Mouse (Mus musculus) neural tube, embryonic 14.5 days (tissue): ENCODE measurements around the gene Ptpn3. TPM values are rescaled to one million over a fixed set of nuclear protein-coding genes. Genes with fewer than 3 reads are reported as not detected.

Source experiments
- ATAC-seq: fragments of 200-750 bp; cut with Nextera tagmentation; 2 replicates; pipeline ENCODE4 v1.8.0; 2017; ENCODE audit warnings: low read depth, mild to moderate bottlenecking, moderate TSS enrichment, moderate library complexity
- H3K27ac ChIP-seq: fragments of 300-500 bp; sonication (generic); 2 replicates; pipeline ENCODE4 v1.5.1; 2014; ENCODE audit warnings: low read depth, mild to moderate bottlenecking, control low read depth, low read length, moderate library complexity, mixed read lengths
- H3K27me3 ChIP-seq: fragments of 300-500 bp; sonication (generic); 2 replicates; pipeline ENCODE4 v1.6.1; 2014; ENCODE audit warnings: low read length; ENCODE audit not compliant: control insufficient read depth, insufficient read depth
- H3K36me3 ChIP-seq: fragments of 300-500 bp; sonication (generic); 2 replicates; pipeline ENCODE4 v1.6.1; 2014; ENCODE audit warnings: low read length, mixed read lengths; ENCODE audit not compliant: control insufficient read depth, insufficient read depth
- H3K4me1 ChIP-seq: fragments of 300-500 bp; sonication (generic); 2 replicates; pipeline ENCODE4 v1.6.1; 2014; ENCODE audit warnings: low read length; ENCODE audit not compliant: control insufficient read depth, insufficient read depth
- H3K4me2 ChIP-seq: fragments of 300-500 bp; sonication (generic); 2 replicates; pipeline ENCODE4 v1.6.1; 2014; ENCODE audit warnings: mild to moderate bottlenecking, low read depth, low read length, control low read depth
- H3K4me3 ChIP-seq: fragments of 300-500 bp; sonication (generic); 2 replicates; pipeline ENCODE4 v1.5.1; 2014; ENCODE audit warnings: low read depth, low read length, control low read depth, mixed read lengths
- H3K9ac ChIP-seq: fragments of 300-500 bp; sonication (generic); replicated peaks from 2 replicates; pipeline ENCODE4 v1.6.1; 2014; ENCODE audit warnings: low read depth, mild to moderate bottlenecking, control low read depth, low read length, mixed read lengths
- H3K9me3 ChIP-seq: fragments of 300-500 bp; sonication (generic); 2 replicates; pipeline ENCODE4 v1.6.1; 2016; ENCODE audit warnings: low read length; ENCODE audit not compliant: control insufficient read depth
- WGBS: fragments of 180-500 bp; shearing (Covaris S2); extraction: QIAGEN DNeasy Blood & Tissue Kit; methylation state at CpG from one replicate; pipeline ENCODE4 v1.1.7; 2014; 5-methylcytosine and 5-hydroxymethylcytosine counted together
- polyA plus RNA-seq: library from polyadenylated mRNA; unstranded; fragments of >200 nt; fragmentation: Nextera tagmentation; extraction: Ambion mirVana; gene quantifications from 2 replicates; pipeline ENCODE4 v1.2.1, GENCODE M21; 2014

Gene Ptpn3
- polyA plus RNA-seq, 1 experiment from 2014 or later, result 7.6 TPM

GRCm38 (mm10) chr4:57164578-57165210, 136.9 kb downstream of the Ptpn3 start:
- H3K36me3 ChIP-seq, result no peaks in the 10 kb centered on the region
- no peaks in the 10 kb centered on the region for H3K27me3 ChIP-seq
- H3K9ac ChIP-seq, result no peak overlapping the region
- H3K4me1 ChIP-seq, result no peaks in the 10 kb centered on the region
- no peaks in the 10 kb centered on the region for H3K9me3 ChIP-seq
- H3K4me2 ChIP-seq, result no peak overlapping the region
- no peak for ATAC-seq
- 89% methylated on average over 9 of the region's 9 CpGs for WGBS
- no peak overlapping the region for H3K4me3 ChIP-seq
- no peak overlapping the region for H3K27ac ChIP-seq

- no peak overlapping the region for H3K4me2 ChIP-seq
- H3K27ac ChIP-seq, result no peak overlapping the region
- ATAC-seq, result no peak; the same call in 1 of the 2 replicates
- WGBS, result 23% methylated on average over 10 of the region's 10 CpGs
- no peak overlapping the region for H3K9ac ChIP-seq
- no peaks in the 10 kb centered on the region for H3K36me3 ChIP-seq
- H3K4me1 ChIP-seq, result no peaks in the 10 kb centered on the region
- no peaks in the 10 kb centered on the region for H3K9me3 ChIP-seq
- no peaks in the 10 kb centered on the region for H3K27me3 ChIP-seq
- H3K4me3 ChIP-seq, result no peak overlapping the region
Measured at GRCm38 (mm10) chr4:57162789-57163722, 138.6 kb downstream of the Ptpn3 start.

DNA sequence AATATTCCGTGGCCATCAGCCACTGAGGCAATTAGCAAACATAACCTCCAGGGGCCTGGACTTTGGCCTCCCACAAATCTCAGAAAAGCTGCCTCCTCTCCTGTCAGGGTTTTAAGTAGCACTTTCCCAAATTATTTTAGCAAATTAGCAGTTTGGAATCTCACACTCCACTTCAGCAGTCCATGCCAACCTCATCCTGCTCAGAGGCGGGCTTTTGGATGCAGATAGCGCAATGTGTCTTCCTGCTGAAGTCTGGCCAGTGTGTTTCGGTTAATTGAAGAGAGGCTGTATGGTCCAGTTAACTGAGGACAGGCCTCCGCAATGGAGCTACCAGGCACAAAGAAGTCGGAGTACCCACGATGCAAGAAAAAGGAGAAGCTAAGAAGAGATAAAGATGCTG, 141.1 kb downstream of the Ptpn3 start:
- ATAC-seq, result no peak
- no peak overlapping the region for H3K27ac ChIP-seq
- WGBS, result 75% methylated on average over 7 of the region's 7 CpGs

DNA sequence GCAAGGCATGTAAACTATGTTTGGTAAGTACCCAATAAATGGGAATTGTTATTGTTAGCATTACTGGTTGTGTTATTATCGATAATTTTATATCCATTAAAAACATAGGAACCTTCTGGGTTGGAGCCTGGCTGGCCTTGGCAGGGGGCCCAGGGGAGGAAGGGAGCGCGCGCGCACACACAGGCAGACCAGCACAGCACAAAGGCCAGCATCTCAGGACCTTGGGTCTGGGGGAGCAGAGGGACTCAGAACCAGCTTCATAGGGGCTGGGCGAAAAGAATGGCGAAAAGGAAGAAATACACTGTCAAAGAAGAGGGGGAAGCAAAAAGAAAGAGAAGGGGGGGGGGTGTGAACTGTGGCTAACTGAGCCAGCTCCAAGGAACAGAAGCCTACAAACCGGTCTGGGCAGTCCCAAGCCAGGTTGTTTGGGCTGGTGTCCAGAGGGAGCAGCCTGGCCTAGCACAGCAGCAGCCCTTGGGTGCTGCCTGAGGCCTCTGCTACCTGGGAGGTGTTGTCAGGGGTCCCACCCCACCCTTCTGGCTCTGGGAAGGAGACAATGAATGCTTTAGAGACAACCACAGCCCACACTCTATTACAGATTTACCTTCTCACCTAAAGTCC, 145.0 kb downstream of the Ptpn3 start:
- Histone ChIP-seq H3K27me3 (no peaks in the 10 kb centered on the region), H3K4me3 (no peak overlapping the region), H3K9me3 (no peaks in the 10 kb centered on the region), H3K4me1 (0 out of 2 replicates have a peak, but pooled peaks cover 7% of the 10 kb centered on the region), H3K27ac (no peak overlapping the region), H3K4me2 (no peak overlapping the region), H3K9ac (no peak overlapping the region), H3K36me3 (no peaks in the 10 kb centered on the region)
- no peak for ATAC-seq
- WGBS, result 88% methylated on average over 8 of the region's 8 CpGs

More for the DNA sequence above, 141.1 kb downstream of the Ptpn3 start:
- no peak overlapping the region for H3K4me2 ChIP-seq
- H3K36me3 ChIP-seq, result no peaks in the 10 kb centered on the region
- H3K27me3 ChIP-seq, result no peaks in the 10 kb centered on the region
- no peak overlapping the region for H3K9ac ChIP-seq
- H3K4me1 ChIP-seq, result no peaks in the 10 kb centered on the region
- no peak overlapping the region for H3K4me3 ChIP-seq
- H3K9me3 ChIP-seq, result no peaks in the 10 kb centered on the region

DNA sequence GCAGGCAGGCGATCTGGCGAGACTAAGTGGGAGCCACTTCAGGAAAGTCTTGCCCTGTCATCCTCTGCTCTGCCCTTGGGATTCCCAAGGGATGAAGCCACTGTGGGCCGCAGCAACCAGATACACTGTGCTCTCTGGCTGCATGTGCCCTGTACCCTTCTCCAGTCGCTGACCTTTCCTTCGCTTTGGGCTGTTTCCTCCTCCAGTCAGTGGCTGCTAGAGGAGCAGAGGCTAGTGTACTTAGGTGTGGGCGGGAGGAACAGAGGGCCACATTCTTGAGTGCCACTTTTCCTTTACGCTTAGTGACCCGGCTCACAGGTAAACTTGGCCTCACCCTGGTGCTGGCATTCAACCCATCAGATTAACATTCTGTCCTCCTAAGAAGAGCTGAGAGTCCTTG, 147.8 kb downstream of the Ptpn3 start:
- peak; percentile 56; the same call in 1 of the 2 replicates for ATAC-seq
- H3K4me1 ChIP-seq, result 0 out of 2 replicates have a peak, but pooled peaks cover 7% of the 10 kb centered on the region
- H3K9ac ChIP-seq, result no peak overlapping the region

GRCm38 (mm10) chr4:57153068-57153835, 148.4 kb downstream of the Ptpn3 start:
- ATAC-seq, result peak; percentile 65
- peak overlapping the region; percentile 29; the same call in 1 of the 2 replicates for H3K4me2 ChIP-seq
- H3K9ac ChIP-seq, result no peak overlapping the region

More for the DNA sequence above, 147.8 kb downstream of the Ptpn3 start:
- Histone ChIP-seq H3K27ac (no peak overlapping the region), H3K27me3 (no peaks in the 10 kb centered on the region), H3K4me2 (no peak overlapping the region), H3K9me3 (no peaks in the 10 kb centered on the region), H3K4me3 (no peak overlapping the region), H3K36me3 (no peaks in the 10 kb centered on the region)
- WGBS, result 37% methylated on average over 8 of the region's 8 CpGs

DNA sequence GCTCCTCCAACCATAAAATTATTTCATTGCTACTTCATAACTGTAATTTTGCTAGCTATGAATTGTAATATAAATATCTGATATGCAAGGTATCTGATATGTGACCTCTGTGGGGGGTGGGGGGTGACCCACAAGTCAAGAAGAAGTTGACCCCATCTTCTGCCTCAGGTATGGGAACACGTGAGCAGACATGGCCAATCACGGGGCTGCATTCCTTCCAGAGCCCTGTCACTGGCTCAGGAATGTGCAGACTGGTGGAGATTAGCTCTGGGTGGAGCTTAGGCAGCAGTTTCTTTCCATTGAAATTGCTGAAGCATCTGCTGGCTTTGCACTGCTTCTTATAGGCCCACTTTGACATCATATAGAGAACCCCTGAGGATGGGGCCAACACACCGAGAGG, 153.5 kb downstream of the Ptpn3 start:
- no peaks in the 10 kb centered on the region for H3K36me3 ChIP-seq
- H3K4me1 ChIP-seq, result 0 out of 2 replicates have a peak, but pooled peaks cover under 1% of the 10 kb centered on the region
- H3K27ac ChIP-seq, result no peak overlapping the region
- H3K27me3 ChIP-seq, result no peaks in the 10 kb centered on the region
- 77% methylated on average over 3 of the region's 3 CpGs for WGBS
- no peaks in the 10 kb centered on the region for H3K9me3 ChIP-seq
- no peak overlapping the region for H3K9ac ChIP-seq
- H3K4me3 ChIP-seq, result no peak overlapping the region
- H3K4me2 ChIP-seq, result no peak overlapping the region
- no peak for ATAC-seq

More at GRCm38 (mm10) chr4:57153068-57153835, 148.4 kb downstream of the Ptpn3 start:
- WGBS, result 3% methylated on average over 9 of the region's 9 CpGs
- Histone ChIP-seq H3K27ac (no peak overlapping the region), H3K9me3 (no peaks in the 10 kb centered on the region), H3K4me1 (0 out of 2 replicates have a peak, but pooled peaks cover 7% of the 10 kb centered on the region), H3K4me3 (no peak overlapping the region), H3K36me3 (no peaks in the 10 kb centered on the region), H3K27me3 (no peaks in the 10 kb centered on the region)
